Mouse (Mus musculus) telencephalon, adult 2 months (tissue): ENCODE measurements at regions not wholly inside any gene's neighbourhood (a gene's known extent, or its start where the extent isn't known, plus 50 kb on each side); places are given as distances from the start of the nearest gene placed in this dataset.
A peak's percentile ranks its signal among the peaks of the same experiment; 100 is the strongest.

ENCODE experiments used
- DNase-seq: peaks from one replicate; pipeline ENCODE4 v3.0.0-alpha.2; 2011; ENCODE audit warnings: low read depth, low spot score

DNA sequence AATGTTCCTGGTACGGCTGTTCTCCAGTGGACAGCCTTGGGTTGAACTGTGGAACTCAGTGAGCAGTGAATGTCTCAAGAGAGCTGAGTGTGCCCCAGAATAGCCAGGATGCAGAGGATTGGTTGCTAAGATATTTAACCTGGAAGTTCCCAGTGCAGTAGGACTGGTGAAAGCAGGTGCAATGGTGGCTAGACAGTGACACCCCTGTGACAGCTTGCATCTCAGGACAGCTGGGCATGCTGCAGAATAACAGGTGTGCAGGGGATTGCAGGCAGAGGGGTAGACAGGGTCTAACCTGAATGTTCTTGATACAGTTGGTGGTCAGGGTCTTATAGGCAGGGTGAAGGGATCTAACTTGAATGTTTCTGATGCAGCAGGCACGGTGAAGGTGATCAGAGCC is 223.0 kb downstream of the Pabpc4l start:
- no peak for DNase-seq

DNA sequence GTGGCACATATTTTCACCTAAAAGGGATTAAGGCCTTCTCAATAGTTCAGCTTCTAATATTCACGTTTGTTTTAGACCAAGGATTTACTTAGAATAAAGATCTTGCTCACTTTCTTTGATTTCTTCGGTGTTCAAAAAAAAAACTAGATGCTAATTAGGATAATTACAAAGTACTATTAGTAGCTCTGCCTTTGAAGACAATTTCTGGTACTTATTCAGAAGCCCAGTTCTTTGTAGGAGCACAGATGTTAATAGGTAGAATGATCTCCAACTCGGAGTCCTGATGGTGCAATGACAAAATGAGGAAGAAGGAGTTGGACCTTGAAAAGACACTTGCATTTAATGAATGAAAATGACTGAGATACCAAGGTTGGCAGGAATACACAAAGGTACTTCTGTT is 242.3 kb downstream of the Pabpc4l start:
- no peak for DNase-seq

DNA sequence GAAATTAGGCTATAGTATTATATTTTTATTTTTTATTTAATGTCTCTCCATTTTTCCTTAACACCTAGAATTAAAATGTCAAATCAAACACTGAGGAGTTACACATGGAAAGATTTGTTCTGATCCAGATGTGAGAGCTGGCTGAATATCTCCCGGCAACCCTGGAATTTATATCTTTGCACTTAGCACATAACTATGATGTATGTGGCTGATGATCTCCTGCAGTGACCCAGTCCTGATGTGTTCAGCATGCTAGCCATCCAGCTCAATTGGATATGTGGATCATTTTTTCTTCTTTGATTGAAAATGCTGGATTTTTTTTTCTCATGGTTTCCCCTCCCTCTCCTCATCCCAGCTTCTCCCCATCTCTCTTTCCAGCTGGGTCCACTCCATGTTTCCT is 252.8 kb downstream of the Pabpc4l start:
- no peak for DNase-seq

DNA sequence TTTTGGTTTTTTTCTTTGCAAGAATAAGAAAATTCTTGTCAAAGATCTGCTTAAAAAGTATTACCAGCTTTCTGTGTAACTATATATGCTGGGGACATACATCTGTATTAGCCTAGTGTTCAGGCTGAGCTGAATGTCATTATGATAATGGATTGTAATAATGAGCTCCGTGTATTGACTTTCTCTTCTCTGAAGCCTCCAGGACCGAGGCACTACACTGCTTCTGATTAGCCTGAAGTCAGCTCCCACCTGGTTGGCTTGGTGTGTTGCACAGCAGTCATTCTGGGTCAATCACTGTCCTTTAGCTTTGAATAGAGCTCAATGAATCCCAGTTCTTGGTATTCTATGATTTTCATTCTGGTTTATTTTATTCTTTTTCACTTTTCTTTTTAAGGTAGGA is 253.3 kb downstream of the Pabpc4l start:
- DNase-seq, result no peak

DNA sequence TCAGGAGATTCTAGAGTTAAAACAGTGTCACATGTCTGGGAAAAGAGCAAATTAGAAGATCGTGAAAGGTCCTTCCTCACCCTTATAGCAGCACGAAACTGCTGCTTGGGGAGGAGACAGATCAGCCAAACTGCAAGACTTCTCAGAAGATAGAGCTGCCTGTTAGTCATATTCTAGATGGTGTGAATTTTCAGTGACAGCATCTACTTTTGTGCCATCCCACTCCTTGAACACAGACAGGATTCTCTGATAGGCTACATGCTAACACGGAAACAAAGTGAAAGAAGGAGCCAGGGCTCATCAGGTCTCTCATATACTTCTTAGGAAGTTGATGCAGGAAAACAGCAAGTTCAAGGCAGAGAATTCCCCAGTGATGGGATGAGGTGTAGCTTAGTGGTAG is 273.5 kb downstream of the Pabpc4l start:
- DNase-seq, result peak; percentile 2

DNA sequence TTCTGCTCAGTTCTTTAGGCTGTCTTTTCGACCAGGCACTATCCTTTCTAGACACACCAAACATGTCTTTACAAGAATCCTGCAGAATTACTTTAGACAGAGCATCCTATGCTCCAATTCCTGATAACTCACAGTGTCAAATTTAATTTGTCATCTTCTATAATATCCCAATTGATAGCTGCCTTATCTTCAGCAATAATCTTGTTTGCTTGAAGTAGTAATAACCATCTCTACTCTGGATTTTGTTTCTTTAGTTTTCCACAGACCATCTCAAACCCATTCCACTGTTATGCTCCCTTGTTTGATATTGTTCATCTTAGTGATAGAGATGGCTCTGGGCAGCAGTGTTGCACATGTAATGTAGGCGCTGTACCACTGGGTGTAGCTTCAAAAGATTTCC is 297.6 kb downstream of the Pabpc4l start:
- DNase-seq, result no peak
